Mouse (Mus musculus) c-Kit-positive CD71-positive TER-119-negative erythroid progenitor cells, embryonic 14.5 days (primary cell): ENCODE results near the gene Ctsc.

Source experiments
- DNase-seq: peaks from one replicate; pipeline ENCODE4 v3.0.0-alpha.2; 2013; ENCODE audit warnings: low read depth

Ctsc gene

GRCm38 (mm10) chr7:88295989-88296388 is 18.1 kb downstream of the Ctsc start:
- DNase-seq = no peak

DNA sequence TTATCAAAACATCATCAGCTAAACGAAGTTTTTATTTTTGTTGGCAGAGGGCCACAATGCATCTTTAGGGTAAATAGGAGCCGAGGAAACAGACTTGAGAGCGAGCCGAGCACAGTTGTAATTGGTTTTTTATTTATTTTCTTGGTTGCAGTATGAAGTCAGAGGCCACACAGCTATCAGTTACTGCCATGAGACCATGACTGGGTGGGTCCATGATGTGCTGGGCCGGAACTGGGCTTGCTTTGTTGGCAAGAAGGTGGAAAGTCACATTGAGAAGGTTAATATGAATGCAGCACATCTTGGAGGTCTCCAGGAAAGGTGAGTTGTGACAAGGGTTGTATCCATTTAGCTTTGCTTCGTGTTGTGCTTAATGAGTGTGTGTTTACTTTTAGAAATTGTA is 19.0 kb downstream of the Ctsc start:
- DNase-seq = no peak

DNA sequence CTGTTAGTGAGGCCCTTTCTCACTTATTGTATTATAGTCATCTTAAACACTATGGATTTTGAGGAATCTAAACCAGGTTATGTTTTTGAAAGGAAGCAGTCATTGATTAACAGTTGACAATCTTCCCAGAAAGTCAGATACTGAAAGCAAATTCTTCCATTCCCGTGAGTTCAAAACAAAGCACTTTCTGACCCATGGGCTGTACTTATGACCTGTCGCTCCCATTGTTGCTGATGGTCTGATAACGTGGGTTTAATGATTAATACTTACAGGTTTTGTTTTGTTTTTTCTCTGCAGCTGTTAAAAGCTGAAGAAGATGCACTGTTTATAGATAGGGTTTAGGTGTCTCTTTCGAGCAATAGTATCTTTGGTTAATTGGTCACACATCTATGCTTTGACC is 27.9 kb downstream of the Ctsc start:
- DNase-seq = no peak

GRCm38 (mm10) chr7:88306725-88307124 is 28.8 kb downstream of the Ctsc start:
- no peak for DNase-seq

- no peak for DNase-seq
Observed at GRCm38 (mm10) chr7:88310398-88311180, 32.7 kb downstream of the Ctsc start.

- DNase-seq = no peak
Observed at GRCm38 (mm10) chr7:88316408-88316807, 38.5 kb downstream of the Ctsc start.

- no peak for DNase-seq
Observed at GRCm38 (mm10) chr7:88318474-88318873, 40.6 kb downstream of the Ctsc start.

DNA sequence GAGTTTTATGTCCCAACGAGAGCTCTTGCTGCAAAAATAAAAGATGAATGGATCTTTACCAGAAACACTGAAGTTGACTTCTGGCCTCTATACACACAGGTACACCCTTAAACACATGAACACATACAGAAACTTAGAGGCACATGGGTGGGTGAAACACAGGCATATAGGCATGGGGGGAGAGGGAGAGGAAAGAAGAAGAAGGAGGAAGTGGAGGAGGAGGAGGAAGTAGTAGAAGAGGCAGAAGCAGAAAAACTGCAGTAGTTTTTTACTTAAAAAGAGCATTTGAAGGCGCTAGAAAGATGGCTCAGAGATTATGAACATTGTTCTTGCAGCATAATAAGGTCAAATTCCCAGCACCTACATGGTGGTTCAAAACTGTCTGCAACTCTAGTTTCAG is 41.0 kb downstream of the Ctsc start:
- no peak for DNase-seq

DNA sequence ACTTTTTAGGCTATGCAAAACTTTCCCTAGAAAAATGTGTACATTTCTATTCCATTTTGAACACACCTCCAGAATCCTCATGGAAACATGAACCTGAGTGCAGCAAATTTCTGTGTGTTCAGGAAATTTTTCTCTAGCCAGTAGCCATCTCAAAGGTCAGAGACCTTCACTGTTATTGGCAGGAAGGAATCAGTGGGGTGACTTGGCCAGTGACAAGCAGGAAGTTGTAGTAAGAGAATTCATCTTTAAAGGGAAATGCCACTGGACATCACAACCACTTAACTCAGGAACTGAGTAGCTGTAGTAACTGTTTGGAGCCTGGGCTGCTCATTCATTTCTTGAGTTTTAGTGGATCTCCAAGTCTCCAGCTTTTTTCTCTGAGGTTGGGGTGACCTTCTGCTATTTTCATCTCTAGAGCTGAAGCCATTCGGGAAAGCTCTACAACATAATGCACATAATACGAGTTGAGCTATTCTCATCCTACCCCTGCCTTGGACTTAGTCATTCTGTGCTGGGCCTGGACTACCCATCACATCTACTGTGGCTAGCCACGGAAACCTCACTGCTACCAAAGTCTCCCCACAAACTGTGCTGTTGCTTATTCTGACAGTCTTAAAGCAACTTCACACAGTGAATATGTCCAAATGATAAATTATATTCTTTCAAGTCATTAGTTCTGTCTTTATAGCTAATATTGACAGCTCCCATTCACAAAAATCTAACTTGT is 41.7 kb downstream of the Ctsc start:
- DNase-seq = no peak

DNA sequence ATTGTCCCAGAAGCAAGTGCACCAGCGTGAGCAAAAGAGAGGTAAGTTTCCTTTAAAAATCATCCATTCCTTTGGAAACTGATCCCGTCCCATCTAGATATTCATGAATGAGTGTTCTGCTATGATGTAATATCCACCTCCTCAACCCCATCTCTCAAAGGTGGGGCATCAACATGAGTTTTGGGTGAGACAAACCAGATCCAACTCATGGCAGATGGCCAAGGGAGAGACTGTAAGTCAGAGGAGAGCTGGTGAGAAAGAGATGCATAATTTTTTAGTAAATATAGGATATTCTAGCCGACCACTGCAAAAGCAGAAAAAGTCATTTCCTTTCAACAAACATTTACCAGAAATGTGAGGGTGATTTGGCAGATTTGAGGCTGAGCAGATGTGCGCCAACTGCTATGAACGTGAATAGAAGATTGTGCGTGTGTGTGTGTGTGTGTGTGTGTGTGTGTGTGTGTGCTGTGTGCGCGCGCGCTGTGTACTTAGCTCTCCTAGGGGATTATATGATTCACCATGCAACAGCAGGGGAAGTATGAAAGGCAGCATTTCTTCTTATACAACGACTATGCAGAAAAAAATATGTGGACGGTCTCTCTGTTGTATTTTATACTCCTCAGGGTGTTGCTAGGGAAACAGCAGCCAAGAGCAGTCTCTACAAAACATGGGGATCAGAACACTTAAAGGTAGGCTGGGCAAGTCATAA is 42.9 kb downstream of the Ctsc start:
- DNase-seq = no peak

DNA sequence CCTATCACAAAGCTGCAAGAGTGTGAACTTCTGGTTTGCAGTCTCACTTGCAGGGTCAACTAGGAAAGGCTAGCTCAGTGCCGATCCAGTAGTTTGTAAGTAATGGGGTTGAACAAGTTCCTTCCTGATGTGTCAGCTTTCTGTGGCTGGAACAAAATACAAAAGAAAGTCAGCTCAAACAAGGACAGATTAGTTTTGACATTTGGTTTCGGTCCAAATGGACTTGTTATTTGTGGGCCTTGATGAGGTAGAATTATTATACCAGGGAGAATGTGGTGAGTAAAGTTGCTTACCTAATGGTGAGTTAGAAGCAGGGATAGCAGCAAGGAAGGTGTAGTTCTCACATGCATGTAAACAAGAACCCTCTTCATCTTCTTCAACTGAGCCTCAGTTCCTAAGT is 44.5 kb downstream of the Ctsc start:
- no peak for DNase-seq

DNA sequence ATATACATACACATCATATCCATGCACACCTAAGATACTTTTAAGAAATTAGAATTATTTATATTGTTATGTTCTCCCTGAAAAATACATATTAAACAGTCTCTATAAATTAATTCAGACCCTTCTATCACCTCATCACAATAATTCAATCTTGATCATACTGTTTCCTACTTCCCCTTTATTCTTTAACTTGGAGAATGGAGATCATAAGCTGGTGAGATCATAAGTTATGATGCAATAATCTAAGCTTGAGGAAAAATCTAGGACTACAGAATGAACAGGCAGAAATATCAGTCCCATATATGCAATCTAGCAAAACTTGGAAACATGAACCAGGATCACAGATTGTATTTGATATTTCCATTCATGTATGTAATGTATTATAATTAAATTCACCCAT is 49.6 kb downstream of the Ctsc start:
- DNase-seq = no peak

DNA sequence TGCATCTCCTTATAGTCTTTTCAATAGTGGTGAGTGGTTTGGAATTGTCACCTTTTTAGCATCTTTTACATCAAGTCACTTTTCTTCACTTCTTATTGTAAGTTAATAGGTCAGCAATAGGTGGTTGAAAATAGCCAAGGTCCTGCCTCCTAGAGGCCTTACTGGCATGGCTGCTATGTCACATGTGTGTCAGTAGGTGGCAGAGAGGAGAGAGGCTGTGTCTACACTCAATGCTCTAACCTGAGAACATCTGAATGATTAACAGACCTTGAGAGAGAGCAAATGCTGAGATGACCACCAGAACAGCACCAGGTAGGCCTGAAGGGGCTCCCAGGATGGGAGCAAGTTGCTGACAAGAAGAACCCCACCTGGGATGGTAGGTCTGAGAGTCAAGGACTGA is 65.9 kb downstream of the Ctsc start:
- no peak for DNase-seq

- no peak for DNase-seq
Observed at GRCm38 (mm10) chr7:88346035-88346434, 68.2 kb downstream of the Ctsc start.

DNA sequence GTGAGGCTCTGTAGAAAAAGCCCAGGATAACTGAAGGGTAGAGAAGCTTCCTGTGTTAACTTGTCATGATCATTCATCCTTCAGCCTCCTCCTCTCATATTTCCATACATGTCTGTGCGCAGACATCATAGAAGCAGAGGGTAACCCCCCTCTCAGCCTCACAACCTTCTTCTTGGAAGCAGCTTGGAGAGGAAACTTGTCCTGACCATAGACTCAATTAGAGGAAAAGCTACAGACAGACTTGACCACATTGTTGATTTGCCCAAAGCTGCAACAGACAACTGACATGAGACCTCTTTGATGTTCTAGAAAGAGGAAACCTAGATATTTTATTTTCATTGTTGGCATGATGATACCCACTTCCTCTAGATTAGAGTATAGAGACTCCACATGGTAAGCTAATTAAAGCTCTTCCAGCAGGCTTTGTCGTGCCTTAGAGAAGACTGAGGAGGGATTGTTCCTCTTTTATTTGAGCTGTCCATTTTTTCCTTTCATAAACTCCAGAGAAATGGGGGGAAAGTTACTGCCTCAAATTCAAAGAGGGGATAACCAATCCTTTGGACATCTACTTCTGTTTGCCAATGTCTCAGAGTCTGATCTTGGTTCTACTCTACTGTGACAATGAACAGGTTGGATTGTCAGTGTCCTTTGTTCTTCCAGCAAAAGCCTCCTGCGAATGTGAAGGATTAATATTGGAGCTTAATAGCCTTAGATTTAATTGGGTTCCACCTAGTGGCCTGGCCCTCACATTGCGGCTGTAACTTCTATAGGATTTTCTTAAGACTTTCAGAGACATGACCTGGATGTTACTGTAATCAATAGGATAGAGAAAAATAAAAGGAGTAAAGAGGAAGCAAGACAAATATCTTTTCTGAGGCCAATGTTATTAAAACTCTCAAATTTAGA is 79.2 kb downstream of the Ctsc start:
- DNase-seq = peak; percentile 10

- DNase-seq = no peak
Observed at GRCm38 (mm10) chr7:88358042-88358878, 80.4 kb downstream of the Ctsc start.
